Mouse (Mus musculus) MEL (cell line): Measurements from ENCODE around the gene Inhbe. TPM values are rescaled to one million over a fixed set of nuclear protein-coding genes. Genes with fewer than 3 reads are reported as not detected.

Experiments used
- DNase-seq: peaks from one replicate; pipeline ENCODE4 v3.0.0; 2011; ENCODE audit warnings: low read depth, low spot score
- H3K27ac ChIP-seq: 2 replicates; pipeline ENCODE4 v1.5.1; 2012; ENCODE audit warnings: low read depth, mild to moderate bottlenecking, control low read depth, low read length, moderate library complexity; ENCODE audit not compliant: control insufficient read depth
- H3K27me3 ChIP-seq, 2 experiments: fragments of 150-350 bp in 1 of 2; sonication (generic) in 1 of 2; 2 replicates each; pipeline ENCODE4 v1.6.1; 2012; ENCODE audit warnings: low read length in 2 of 2, mild to moderate bottlenecking in 2 of 2, improper control_type of control experiment in 1 of 2, moderate library complexity in 1 of 2; ENCODE audit not compliant: insufficient read depth in 2 of 2, control insufficient read depth in 1 of 2
- H3K36me3 ChIP-seq, 2 experiments: 2 replicates each; pipeline ENCODE4 v1.6.1; 2012 to 2014; ENCODE audit warnings: low read length in 2 of 2, improper control_type of control experiment in 1 of 2, inconsistent platforms in 1 of 2, mild to moderate bottlenecking in 1 of 2; ENCODE audit not compliant: insufficient read depth in 2 of 2, control insufficient read depth in 1 of 2
- H3K4me1 ChIP-seq, 2 experiments: fragments of 150-350 bp in 1 of 2; sonication (generic) in 1 of 2; 2 replicates each; pipeline ENCODE4 v1.6.1; 2012; ENCODE audit warnings: low read length in 2 of 2, improper control_type of control experiment in 1 of 2, mild to moderate bottlenecking in 1 of 2; ENCODE audit not compliant: insufficient read depth in 2 of 2, control insufficient read depth in 1 of 2
- H3K4me3 ChIP-seq, 2 experiments: fragments of 150-350 bp in 1 of 2; sonication (generic) in 1 of 2; 2 replicates each; pipeline ENCODE4 v1.5.1; 2012; ENCODE audit warnings: low read depth in 2 of 2, low read length in 2 of 2, mild to moderate bottlenecking in 2 of 2, moderate library complexity in 2 of 2, control low read depth in 1 of 2, improper control_type of control experiment in 1 of 2; ENCODE audit not compliant: control insufficient read depth in 1 of 2, insufficient read depth in 1 of 2
- H3K79me2 ChIP-seq: 2 replicates; pipeline ENCODE4 v1.6.1; 2012; ENCODE audit warnings: mild to moderate bottlenecking, low read length, moderate library complexity; ENCODE audit not compliant: control insufficient read depth, poor library complexity, insufficient read depth
- H3K9ac ChIP-seq: 2 replicates; pipeline ENCODE4 v1.6.1; 2012; ENCODE audit warnings: low read depth, mild to moderate bottlenecking, control low read depth, low read length, moderate library complexity; ENCODE audit not compliant: control insufficient read depth, poor library complexity, severe bottlenecking
- H3K9me3 ChIP-seq: fragments of 150-350 bp; sonication (generic); replicated peaks from 2 replicates; pipeline ENCODE4 v1.6.1; 2012; ENCODE audit warnings: mild to moderate bottlenecking, low read length, improper control_type of control experiment, moderate library complexity; ENCODE audit not compliant: insufficient read depth
- CHD2 ChIP-seq: IDR thresholded peaks from 2 replicates; pipeline ENCODE4 v1.6.1; 2011; ENCODE audit warnings: low read length, improper control_type of control experiment
- CTCF ChIP-seq, 3 experiments: IDR thresholded peaks in 2 of 3; conservative IDR thresholded peaks in 1 of 3; 2 replicates each; pipeline ENCODE4 v1.5.1; 2011 to 2012; ENCODE audit warnings: low read length in 3 of 3, low read depth in 2 of 3, mild to moderate bottlenecking in 2 of 3, improper control_type of control experiment in 1 of 3, inconsistent platforms in 1 of 3, mixed read lengths in 1 of 3, moderate library complexity in 1 of 3; ENCODE audit not compliant: control insufficient read depth in 1 of 3, insufficient read depth in 1 of 3, poor library complexity in 1 of 3, severe bottlenecking in 1 of 3
- ETS1 ChIP-seq: IDR thresholded peaks from 2 replicates; pipeline ENCODE4 v1.6.1; 2012; ENCODE audit warnings: low read depth, mild to moderate bottlenecking, inconsistent platforms, low read length, improper control_type of control experiment, moderate library complexity
- HCFC1 ChIP-seq: IDR thresholded peaks from 2 replicates; pipeline ENCODE4 v1.6.1; 2012; ENCODE audit warnings: low read depth, mild to moderate bottlenecking, inconsistent platforms, low read length, improper control_type of control experiment, moderate library complexity
- JUND ChIP-seq: IDR thresholded peaks from 2 replicates; pipeline ENCODE4 v1.6.1; 2011; ENCODE audit warnings: low read depth, mild to moderate bottlenecking, improper control_type of control experiment, low read length
- MAX ChIP-seq: IDR thresholded peaks from 2 replicates; pipeline ENCODE4 v1.6.1; 2011; ENCODE audit warnings: low read length, improper control_type of control experiment
- MAZ ChIP-seq: IDR thresholded peaks from 2 replicates; pipeline ENCODE4 v1.6.1; 2012; ENCODE audit warnings: low read depth, mild to moderate bottlenecking, inconsistent platforms, low read length, improper control_type of control experiment
- MXI1 ChIP-seq: IDR thresholded peaks from 2 replicates; pipeline ENCODE4 v1.6.1; 2011; ENCODE audit warnings: mild to moderate bottlenecking, low read depth, low read length, improper control_type of control experiment
- MYB ChIP-seq: IDR thresholded peaks from 2 replicates; pipeline ENCODE4 v1.6.1; 2011; ENCODE audit warnings: mild to moderate bottlenecking, low read depth, low read length, improper control_type of control experiment
- POLR2A ChIP-seq, 2 experiments: IDR thresholded peaks; 2 replicates each; pipeline ENCODE4 v1.6.1; 2011 to 2012; ENCODE audit warnings: low read length in 2 of 2, mild to moderate bottlenecking in 2 of 2, control low read depth in 1 of 2, improper control_type of control experiment in 1 of 2, low read depth in 1 of 2, moderate library complexity in 1 of 2; ENCODE audit not compliant: control insufficient read depth in 1 of 2, insufficient read depth in 1 of 2, poor library complexity in 1 of 2
- RAD21 ChIP-seq: IDR thresholded peaks from 2 replicates; pipeline ENCODE4 v1.6.1; 2011; ENCODE audit warnings: mild to moderate bottlenecking, low read depth, low read length, improper control_type of control experiment
- RCOR1 ChIP-seq: IDR thresholded peaks from 2 replicates; pipeline ENCODE4 v1.6.1; 2012; ENCODE audit warnings: low read depth, mild to moderate bottlenecking, inconsistent platforms, low read length, improper control_type of control experiment
- SIN3A ChIP-seq: IDR thresholded peaks from 2 replicates; pipeline ENCODE4 v1.6.1; 2012; ENCODE audit warnings: low read length, improper control_type of control experiment, inconsistent platforms
- SMC3 ChIP-seq: IDR thresholded peaks from 2 replicates; pipeline ENCODE4 v1.6.1; 2011; ENCODE audit warnings: low read depth, low read length, improper control_type of control experiment
- TBP ChIP-seq: IDR thresholded peaks from 2 replicates; pipeline ENCODE4 v1.8.0; 2011; ENCODE audit warnings: low read depth, low read length, improper control_type of control experiment
- TCF12 ChIP-seq: IDR thresholded peaks from 2 replicates; pipeline ENCODE4 v1.6.1; 2014; ENCODE audit warnings: low read depth, mild to moderate bottlenecking, inconsistent platforms, low read length, improper control_type of control experiment, moderate library complexity
- UBTF ChIP-seq: IDR thresholded peaks from 2 replicates; pipeline ENCODE4 v1.6.1; 2012; ENCODE audit warnings: low read depth, mild to moderate bottlenecking, inconsistent platforms, low read length, improper control_type of control experiment, moderate library complexity, borderline replicate concordance; ENCODE audit not compliant: insufficient read depth
- USF1 ChIP-seq: IDR thresholded peaks from 2 replicates; pipeline ENCODE4 v1.6.1; 2014; ENCODE audit warnings: low read depth, mild to moderate bottlenecking, inconsistent platforms, low read length, improper control_type of control experiment, moderate library complexity
- ZNF384 ChIP-seq: IDR thresholded peaks from 2 replicates; pipeline ENCODE4 v1.6.1; 2012; ENCODE audit warnings: low read depth, mild to moderate bottlenecking, inconsistent platforms, low read length, improper control_type of control experiment
- polyA plus RNA-seq, 2 experiments: library from polyadenylated mRNA; stranded (reverse) in 1 of 2; unstranded in 1 of 2; fragments of >175 nt in 1 of 2; fragments of >200 nt in 1 of 2; gene quantifications; 2 replicates each; pipeline versions ENCODE4 v1.2.1 to v1.2.4; 2012; ENCODE audit warnings: low replicate concordance in 2 of 2, low read depth in 1 of 2; ENCODE audit not compliant: insufficient read length in 2 of 2, insufficient read depth in 1 of 2, missing spikeins in 1 of 2
- total RNA-seq: library from RNA; depleted of rRNA; stranded (reverse); fragments of 300-350 nt; gene quantifications from 2 replicates; pipeline ENCODE4 v1.2.3, GENCODE M21; 2012

The Inhbe gene
- total and polyA plus RNA-seq, 3 experiments, result 0.03 TPM; not detected in 2

DNA sequence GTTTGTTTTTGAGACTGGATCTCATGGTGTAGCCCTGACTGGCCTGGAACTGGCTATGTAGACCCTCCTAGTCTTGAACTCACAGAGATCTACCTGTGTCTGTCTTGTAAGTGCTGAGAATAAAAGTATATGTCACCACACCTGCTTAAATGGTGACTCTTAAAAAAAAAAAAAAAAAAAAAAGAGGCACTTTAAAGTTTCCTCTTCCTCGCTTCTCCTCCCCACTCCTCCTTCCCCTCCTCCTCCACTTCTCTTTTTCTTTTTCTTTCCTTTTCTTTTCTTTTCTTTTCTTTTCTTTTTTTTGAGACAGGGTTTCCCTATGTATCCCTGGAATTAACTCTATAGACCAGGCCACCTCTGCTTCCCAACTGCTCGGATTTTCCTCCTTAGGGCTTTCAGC lies 16.8 kb upstream of the Inhbe start:
- DNase-seq, result no peak
- Histone ChIP-seq H3K9ac (no peak overlapping the region), H3K27ac (no peak overlapping the region), H3K4me3 (no peak overlapping the region), H3K4me1 (no peaks in the 10 kb centered on the region), H3K27me3 (no peaks in the 10 kb centered on the region), H3K79me2 (no peaks in the 10 kb centered on the region), H3K36me3 (no peaks in the 10 kb centered on the region; a peak in 1 of 4 replicates), H3K9me3 (no peaks in the 10 kb centered on the region)
- TF ChIP-seq MAZ (no peak), ZNF384 (peak; percentile 86)

GRCm38 (mm10) chr10:127369834-127370820 lies 15.9 kb upstream of the Inhbe start, which contains the start of gene Inhbc:
TSS of gene Inhbc (minus strand) at chr10:127370431.
- no peaks in the 10 kb centered on the region; a peak in 1 of 4 replicates for H3K36me3 ChIP-seq
- H3K79me2 ChIP-seq, result no peaks in the 10 kb centered on the region
- H3K4me3 ChIP-seq, result no peak within 1 kb of the TSS
- H3K9ac ChIP-seq, result no peak within 1 kb of the TSS
- DNase-seq, result no peak
- H3K27me3 ChIP-seq, result no peaks in the 10 kb centered on the region
- no peak within 1 kb of the TSS for H3K27ac ChIP-seq
- H3K4me1 ChIP-seq, result no peaks in the 10 kb centered on the region
- no peak for TF ChIP-seq RCOR1
- no peak for TF ChIP-seq MYB
- TF ChIP-seq USF1, result no peak
- no peak for TF ChIP-seq RAD21
- TF ChIP-seq ETS1, result no peak
- H3K9me3 ChIP-seq, result no peaks in the 10 kb centered on the region

DNA sequence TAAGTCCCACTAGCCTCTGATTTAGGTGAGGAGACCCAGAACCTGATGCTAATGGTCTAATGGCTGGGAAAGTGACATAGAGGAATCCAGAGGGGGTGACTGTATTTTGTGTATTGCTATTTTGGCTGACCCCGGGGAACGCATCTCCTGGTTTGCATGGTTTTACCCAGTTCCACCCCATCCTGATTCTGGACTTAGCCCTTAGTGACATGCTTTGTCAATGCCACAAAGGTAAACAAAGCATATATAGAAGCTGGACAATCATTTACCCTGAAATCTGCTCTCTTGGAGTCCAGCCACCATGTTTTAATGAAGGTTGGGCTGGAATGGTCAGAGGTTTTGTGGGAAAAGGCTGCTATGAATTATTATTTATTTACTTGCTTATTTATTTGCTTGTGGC lies 14.1 kb upstream of the Inhbe start:
- TF ChIP-seq SIN3A, result no peak
- no peak for TF ChIP-seq RAD21
- TF ChIP-seq CTCF (IDR thresholded peaks at IDR 0.05 in 2 of 3, conservative IDR thresholded peaks at IDR 0.05 in 1 of 3; ENCODE audit: control insufficient read depth in 1 of 3, insufficient read depth in 1 of 3, low read depth in 2 of 3, low read length in 3 of 3, poor library complexity in 1 of 3, severe bottlenecking in 1 of 3), result no peak
- no peak for TF ChIP-seq CHD2
- TF ChIP-seq MAZ, result no peak
- no peak for TF ChIP-seq MXI1
- TF ChIP-seq JUND, result no peak
- TF ChIP-seq TCF12, result no peak
- TF ChIP-seq MAX, result no peak
- no peak for TF ChIP-seq UBTF
- TF ChIP-seq TBP, result no peak
- no peak for TF ChIP-seq POLR2A (IDR thresholded peaks at IDR 0.05; ENCODE audit: control insufficient read depth in 1 of 2, insufficient read depth in 1 of 2, low read depth in 1 of 2, low read length in 2 of 2, poor library complexity in 1 of 2)
- no peak for TF ChIP-seq SMC3
- no peak for TF ChIP-seq HCFC1
- Histone ChIP-seq H3K4me3 (no peak overlapping the region), H3K79me2 (no peaks in the 10 kb centered on the region), H3K36me3 (no peaks in the 10 kb centered on the region; a peak in 1 of 4 replicates), H3K4me1 (no peaks in the 10 kb centered on the region), H3K9ac (no peak overlapping the region), H3K27ac (no peak overlapping the region), H3K27me3 (no peaks in the 10 kb centered on the region), H3K9me3 (no peaks in the 10 kb centered on the region)
- no peak for DNase-seq
